Mouse (Mus musculus): ENCODE measurements around the gene 4933402J07Rik.

GRCm38 (mm10) chr8:87602731-87603130, 39.1 kb downstream of the 4933402J07Rik start:
- TF ChIP-seq CTCF (IDR thresholded peaks at IDR 0.05; ENCODE audit: low read depth): no peak
- no peak for TF ChIP-seq EP300 (IDR thresholded peaks at IDR 0.05; ENCODE audit: low read depth)
